Mouse (Mus musculus): Measurements from ENCODE around the gene Npas2. TPM values are rescaled to one million over a fixed set of nuclear protein-coding genes. Genes with fewer than 3 reads are reported as not detected.
A peak's percentile ranks its signal among the peaks of the same experiment; 100 is the strongest.

The Npas2 gene
- total and polyA plus RNA-seq, 2 experiments from 2014 or later, result 0.80 to 2.8 TPM

DNA sequence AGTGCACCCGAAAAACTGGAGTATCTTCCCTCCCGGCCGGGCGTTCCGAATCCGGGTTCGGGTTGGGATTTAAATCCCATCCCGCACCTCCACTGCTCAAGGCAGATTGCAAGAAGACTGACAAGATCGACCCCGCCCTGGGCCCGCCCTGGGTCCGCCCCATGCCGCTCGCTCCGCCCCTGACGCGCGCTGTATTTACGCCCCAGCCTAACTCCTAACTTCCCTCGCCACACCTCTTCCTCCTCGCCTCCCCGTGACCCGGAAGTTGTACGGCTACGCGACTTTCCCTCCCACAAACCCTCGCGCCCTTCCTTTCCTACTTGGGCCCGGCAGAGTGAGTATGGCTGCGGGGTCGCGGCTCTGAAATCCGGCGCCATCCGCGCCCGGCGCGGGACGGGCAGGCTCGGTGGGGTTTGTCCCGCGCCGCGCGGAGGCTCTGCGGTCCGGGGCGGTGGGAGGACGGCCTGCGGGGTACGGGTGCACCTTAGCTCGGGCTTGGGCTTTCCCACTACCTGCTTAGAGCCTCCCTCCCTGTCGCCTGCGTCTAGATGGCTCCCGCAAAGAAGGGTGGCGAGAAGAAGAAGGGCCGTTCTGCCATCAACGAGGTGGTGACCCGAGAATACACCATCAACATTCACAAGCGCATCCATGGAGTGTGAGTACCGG lies 174.2 kb downstream of the Npas2 start, which contains the start of gene Rpl31:
Gene Rpl31, plus strand, starts transcription at position 242 of the 666 bp plus-strand sequence.
- peak within 1 kb of the TSS; percentile 76 for H3K4me2 ChIP-seq (ENCODE audit: low read depth, low read length)
- DNase-seq (ENCODE audit: low spot score) (peak; percentile 97), ATAC-seq (peak; percentile 99)
- no peaks in the 10 kb centered on the region for H3K9me3 ChIP-seq (ENCODE audit: low read length)
- peak within 1 kb of the TSS; percentile 73 for H3K4me3 ChIP-seq (ENCODE audit: low read length)
- H3K27me3 ChIP-seq (ENCODE audit: insufficient read depth, low read length), result no peaks in the 10 kb centered on the region
- peak within 1 kb of the TSS; percentile 95 for H3K9ac ChIP-seq (replicated peaks; ENCODE audit: low read length)
- WGBS, result under 1% methylated on average over 60 of the region's 62 CpGs
- peak within 1 kb of the TSS; percentile 93 for H3K27ac ChIP-seq
- peaks cover 26% of the 10 kb centered on the region for H3K36me3 ChIP-seq (ENCODE audit: insufficient read depth, low read length)
- TF ChIP-seq CTCF (IDR thresholded peaks at IDR 0.05; ENCODE audit: low read depth), result no peak
- peaks cover 5% of the 10 kb centered on the region; the same call in 1 of the 2 replicates for H3K4me1 ChIP-seq (ENCODE audit: insufficient read depth, low read length)

DNA sequence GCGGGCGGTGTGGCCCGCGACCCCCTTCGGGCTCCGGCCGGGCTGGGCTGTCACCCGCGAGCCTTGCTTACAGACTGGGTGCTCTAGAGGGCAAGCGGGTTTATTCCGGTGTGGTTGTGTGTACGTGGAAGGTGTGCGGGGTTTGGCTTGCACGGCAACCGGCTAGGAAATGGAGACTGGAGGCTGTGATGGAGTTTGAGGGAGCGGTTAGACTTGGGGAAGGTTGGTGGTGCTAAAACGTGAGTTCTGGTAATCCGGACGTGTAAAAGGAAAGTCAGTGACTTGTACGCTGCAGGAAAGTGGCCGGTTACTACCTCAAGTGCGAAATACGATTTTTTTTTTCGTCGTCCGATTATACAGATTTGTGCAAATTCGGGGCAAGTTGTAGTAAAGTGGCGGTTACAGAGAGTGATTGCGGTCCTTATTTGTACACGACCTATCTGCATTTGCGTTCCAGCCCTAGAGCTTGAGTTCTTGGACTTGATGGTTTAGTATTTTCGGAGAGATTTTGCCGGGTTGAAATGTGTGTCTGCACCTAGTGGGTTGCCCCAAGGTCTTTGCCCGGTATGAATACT lies 174.8 kb downstream of the Npas2 start:
- no peak for TF ChIP-seq CTCF (IDR thresholded peaks at IDR 0.05; ENCODE audit: low read depth)
- under 1% methylated on average over 34 of the region's 34 CpGs for WGBS

DNA sequence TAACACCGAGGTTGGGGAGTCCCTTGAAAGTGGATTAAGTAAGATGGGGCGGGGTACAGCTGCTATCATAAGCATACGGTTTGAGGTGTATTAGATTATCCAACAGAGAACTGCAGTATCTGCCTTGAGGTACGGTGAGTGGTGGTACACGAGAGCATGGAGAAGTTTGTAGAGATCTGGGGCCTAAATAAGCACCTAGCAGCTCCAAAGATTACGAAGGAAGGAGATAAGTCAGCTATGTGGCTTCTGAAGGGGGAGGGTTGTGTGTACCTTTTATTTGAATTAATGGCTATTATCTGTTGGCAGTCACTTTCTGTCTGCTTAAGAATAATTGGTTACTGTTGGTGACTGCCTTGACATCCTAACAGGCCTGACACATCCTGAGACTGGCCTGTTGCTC lies 176.9 kb downstream of the Npas2 start:
- no peak for ATAC-seq
- peaks cover 5% of the 10 kb centered on the region; the same call in 1 of the 2 replicates for H3K4me1 ChIP-seq (ENCODE audit: insufficient read depth, low read length)
- H3K9me3 ChIP-seq (ENCODE audit: low read length), result no peaks in the 10 kb centered on the region
- H3K9ac ChIP-seq (replicated peaks; ENCODE audit: low read length), result no peak overlapping the region
- H3K4me2 ChIP-seq (ENCODE audit: low read depth, low read length), result no peak overlapping the region
- WGBS, result 90% methylated on average over 6 of the region's 6 CpGs
- no peak overlapping the region for H3K27ac ChIP-seq
- peaks cover 36% of the 10 kb centered on the region for H3K36me3 ChIP-seq (ENCODE audit: insufficient read depth, low read length)
- no peak for TF ChIP-seq CTCF (IDR thresholded peaks at IDR 0.05; ENCODE audit: low read depth)
- DNase-seq (ENCODE audit: low spot score), result no peak
- no peak overlapping the region for H3K4me3 ChIP-seq (ENCODE audit: low read length)
- no peaks in the 10 kb centered on the region for H3K27me3 ChIP-seq (ENCODE audit: insufficient read depth, low read length)

More for the DNA sequence above, 174.8 kb downstream of the Npas2 start:
- no peaks in the 10 kb centered on the region for H3K9me3 ChIP-seq (ENCODE audit: low read length)
- H3K27ac ChIP-seq, result peak overlapping the region; percentile 93
- H3K36me3 ChIP-seq (ENCODE audit: insufficient read depth, low read length), result peaks cover 32% of the 10 kb centered on the region
- DNase-seq (ENCODE audit: low spot score) (peak; percentile 37), ATAC-seq (no peak; the same call in 1 of the 2 replicates)
- no peaks in the 10 kb centered on the region for H3K27me3 ChIP-seq (ENCODE audit: insufficient read depth, low read length)
- peak overlapping the region; percentile 95 for H3K9ac ChIP-seq (replicated peaks; ENCODE audit: low read length)
- peak overlapping the region; percentile 76 for H3K4me2 ChIP-seq (ENCODE audit: low read depth, low read length)
- peaks cover 5% of the 10 kb centered on the region; the same call in 1 of the 2 replicates for H3K4me1 ChIP-seq (ENCODE audit: insufficient read depth, low read length)
- peak overlapping the region; percentile 73 for H3K4me3 ChIP-seq (ENCODE audit: low read length)

DNA sequence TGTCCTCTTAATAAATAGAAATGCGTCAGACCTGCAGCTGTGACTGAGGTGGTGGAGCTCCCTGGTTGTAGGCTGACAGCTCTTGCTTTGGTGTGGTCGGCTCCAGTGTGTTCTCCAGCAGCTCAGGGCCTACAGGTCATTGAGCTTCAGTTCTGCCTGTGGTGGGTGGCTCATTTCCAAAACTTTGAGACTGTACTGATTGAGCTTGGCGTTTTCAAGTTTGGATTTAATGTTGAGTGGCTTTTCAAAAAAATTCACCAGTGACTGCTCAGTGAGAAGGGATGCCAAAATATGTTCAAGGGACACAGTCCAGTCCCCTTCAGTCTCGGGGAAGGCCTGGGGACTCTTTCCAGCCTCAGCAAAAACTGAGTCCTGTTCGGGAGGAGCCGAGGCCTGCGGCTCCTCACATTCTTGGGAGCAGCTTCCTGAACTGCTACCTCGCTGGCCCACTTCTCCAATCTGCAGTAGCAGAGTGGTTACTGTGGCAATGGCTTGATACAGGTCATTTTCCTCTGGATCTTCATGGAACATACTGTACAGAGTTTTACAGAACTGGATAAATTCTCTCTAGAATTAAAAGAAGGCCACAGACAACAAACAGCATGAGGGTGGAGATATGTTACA lies 178.8 kb downstream of the Npas2 start:
- WGBS, result 76% methylated on average over 8 of the region's 8 CpGs
- H3K4me2 ChIP-seq (ENCODE audit: low read depth, low read length), result no peak overlapping the region

DNA sequence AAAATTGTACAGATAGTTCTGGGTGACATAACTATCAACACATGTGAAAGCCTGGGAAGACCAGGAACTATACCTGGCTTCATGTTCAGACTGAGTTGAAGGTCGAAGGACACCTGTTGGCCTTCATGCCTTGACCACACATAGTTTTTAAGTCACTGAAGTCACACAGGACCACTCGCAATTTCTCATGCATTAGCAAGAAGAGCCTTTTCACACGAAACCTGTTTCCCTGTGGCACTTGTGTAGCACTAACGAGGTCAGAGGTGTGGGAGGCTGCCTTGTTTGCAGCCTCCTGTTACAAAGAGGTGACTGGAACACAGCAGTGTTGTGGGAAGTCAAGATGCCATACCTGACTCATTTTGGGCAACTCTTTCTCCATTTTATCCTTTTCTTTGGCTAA lies 179.8 kb downstream of the Npas2 start:
- ATAC-seq, result no peak
- TF ChIP-seq CTCF (IDR thresholded peaks at IDR 0.05; ENCODE audit: low read depth), result no peak
- Histone ChIP-seq H3K36me3 (ENCODE audit: insufficient read depth, low read length) (peaks cover 36% of the 10 kb centered on the region), H3K4me3 (ENCODE audit: low read length) (no peak overlapping the region), H3K9ac (replicated peaks; ENCODE audit: low read length) (no peak overlapping the region), H3K27ac (no peak overlapping the region), H3K4me1 (ENCODE audit: insufficient read depth, low read length) (peaks cover 5% of the 10 kb centered on the region; the same call in 1 of the 2 replicates), H3K9me3 (ENCODE audit: low read length) (no peaks in the 10 kb centered on the region), H3K4me2 (ENCODE audit: low read depth, low read length) (no peak overlapping the region), H3K27me3 (ENCODE audit: insufficient read depth, low read length) (no peaks in the 10 kb centered on the region)
- WGBS, result 76% methylated on average over 4 of the region's 4 CpGs
- DNase-seq (ENCODE audit: low spot score), result no peak

More for the DNA sequence above, 178.8 kb downstream of the Npas2 start:
- no peak overlapping the region for H3K4me3 ChIP-seq (ENCODE audit: low read length)
- no peaks in the 10 kb centered on the region for H3K9me3 ChIP-seq (ENCODE audit: low read length)
- peaks cover 36% of the 10 kb centered on the region for H3K36me3 ChIP-seq (ENCODE audit: insufficient read depth, low read length)
- H3K27ac ChIP-seq, result no peak overlapping the region
- DNase-seq (ENCODE audit: low spot score) (no peak), ATAC-seq (no peak)
- no peak overlapping the region for H3K9ac ChIP-seq (replicated peaks; ENCODE audit: low read length)
- H3K27me3 ChIP-seq (ENCODE audit: insufficient read depth, low read length), result no peaks in the 10 kb centered on the region
- H3K4me1 ChIP-seq (ENCODE audit: insufficient read depth, low read length), result peaks cover 5% of the 10 kb centered on the region; the same call in 1 of the 2 replicates
- TF ChIP-seq CTCF (IDR thresholded peaks at IDR 0.05; ENCODE audit: low read depth), result no peak

DNA sequence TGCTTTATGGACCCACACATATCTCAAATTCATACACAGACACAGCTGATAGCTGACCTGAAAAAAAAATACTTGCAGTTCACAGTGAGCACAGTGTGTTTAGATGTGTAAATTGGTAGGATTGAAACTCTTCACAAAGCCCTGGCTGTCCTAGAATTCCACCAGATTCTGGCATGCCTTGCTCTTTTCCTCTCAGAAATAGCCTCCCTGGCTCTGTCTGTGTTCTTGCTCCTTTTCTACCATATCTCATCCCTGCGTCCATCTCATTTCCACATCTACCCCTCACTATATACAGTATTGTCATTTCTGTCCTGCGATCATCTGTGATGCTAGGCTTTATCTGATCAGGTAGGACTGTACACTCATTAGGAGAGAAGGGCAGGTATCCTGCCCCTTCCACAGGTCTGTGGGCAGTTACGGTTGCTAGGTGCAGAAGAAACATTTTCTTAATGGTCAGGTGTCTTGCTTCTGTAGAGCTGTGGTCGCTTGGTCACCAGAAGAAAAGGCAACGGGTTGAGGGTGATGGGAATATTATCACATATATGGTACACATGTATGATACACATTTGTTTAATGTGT lies 180.8 kb downstream of the Npas2 start:
- H3K4me2 ChIP-seq (ENCODE audit: low read depth, low read length), result no peak overlapping the region
- TF ChIP-seq CTCF (IDR thresholded peaks at IDR 0.05; ENCODE audit: low read depth), result no peak
- ATAC-seq (no peak; the same call in 1 of the 2 replicates), DNase-seq (ENCODE audit: low spot score) (no peak)
- H3K9me3 ChIP-seq (ENCODE audit: low read length), result no peaks in the 10 kb centered on the region
- no peaks in the 10 kb centered on the region for H3K27me3 ChIP-seq (ENCODE audit: insufficient read depth, low read length)
- H3K9ac ChIP-seq (replicated peaks; ENCODE audit: low read length), result no peak overlapping the region
- H3K36me3 ChIP-seq (ENCODE audit: insufficient read depth, low read length), result peaks cover 36% of the 10 kb centered on the region
- H3K4me1 ChIP-seq (ENCODE audit: insufficient read depth, low read length), result no peaks in the 10 kb centered on the region
- H3K4me3 ChIP-seq (ENCODE audit: low read length), result no peak overlapping the region
- WGBS, result 88% methylated on average over 5 of the region's 5 CpGs
- H3K27ac ChIP-seq, result no peak overlapping the region
